Mouse (Mus musculus) hindbrain, embryonic 16.5 days (tissue): ENCODE measurements around the gene Nlrp6. TPM values are rescaled to one million over a fixed set of nuclear protein-coding genes. Genes with fewer than 3 reads are reported as not detected.
"Not testable (repeated sequence)": the region's sequence is repeated elsewhere in the genome, so short reads cannot be mapped to it uniquely, and the experiment has no call there.

Source experiments
- ATAC-seq: fragments of 200-750 bp; cut with Nextera tagmentation; 2 replicates; pipeline ENCODE4 v1.8.0; 2017; ENCODE audit warnings: moderate TSS enrichment, moderate library complexity
- H3K27ac ChIP-seq: fragments of 300-500 bp; sonication (generic); 2 replicates; pipeline ENCODE4 v1.5.1; 2014; ENCODE audit warnings: low read depth, mild to moderate bottlenecking, control low read depth, low read length, moderate library complexity
- H3K27me3 ChIP-seq: fragments of 300-500 bp; sonication (generic); replicated peaks from 2 replicates; pipeline ENCODE4 v1.6.1; 2014; ENCODE audit warnings: low read length; ENCODE audit not compliant: control insufficient read depth, insufficient read depth
- H3K36me3 ChIP-seq: fragments of 300-500 bp; sonication (generic); 2 replicates; pipeline ENCODE4 v1.6.1; 2014; ENCODE audit warnings: mild to moderate bottlenecking, low read length, moderate library complexity, mixed read lengths; ENCODE audit not compliant: control insufficient read depth, insufficient read depth
- H3K4me1 ChIP-seq: fragments of 300-500 bp; sonication (generic); 2 replicates; pipeline ENCODE4 v1.6.1; 2014; ENCODE audit warnings: low read depth, low read length; ENCODE audit not compliant: control insufficient read depth, insufficient read depth
- H3K4me2 ChIP-seq: fragments of 300-500 bp; sonication (generic); 2 replicates; pipeline ENCODE4 v1.6.1; 2014; ENCODE audit warnings: mild to moderate bottlenecking, low read length, control low read depth, moderate library complexity
- H3K4me3 ChIP-seq: fragments of 300-500 bp; sonication (generic); 2 replicates; pipeline ENCODE4 v1.5.1; 2014; ENCODE audit warnings: mild to moderate bottlenecking, low read length, control low read depth, moderate library complexity
- H3K9ac ChIP-seq: fragments of 300-500 bp; sonication (generic); 2 replicates; pipeline ENCODE4 v1.6.1; 2014; ENCODE audit warnings: low read depth, mild to moderate bottlenecking, control low read depth, low read length, moderate library complexity
- H3K9me3 ChIP-seq: fragments of 300-500 bp; sonication (generic); 2 replicates; pipeline ENCODE4 v1.6.1; 2014; ENCODE audit warnings: mild to moderate bottlenecking, low read length, moderate library complexity; ENCODE audit not compliant: control insufficient read depth
- WGBS: fragments of 180-500 bp; shearing (Covaris S2); extraction: QIAGEN DNeasy Blood & Tissue Kit; methylation state at CpG from one replicate; pipeline ENCODE4 v1.1.7; 2014; 5-methylcytosine and 5-hydroxymethylcytosine counted together
- polyA plus RNA-seq: library from polyadenylated mRNA; unstranded; fragments of >200 nt; fragmentation: Nextera tagmentation; extraction: Ambion mirVana; gene quantifications from 2 replicates; pipeline ENCODE4 v1.2.1, GENCODE M21; 2015

The Nlrp6 gene
- polyA plus RNA-seq, 1 experiment from 2014 or later = 0.75 TPM

GRCm38 (mm10) chr7:140973396-140974165 lies 52.9 kb downstream of the Nlrp6 start:
- Histone ChIP-seq H3K9ac (no peak overlapping the region), H3K36me3 (no peaks in the 10 kb centered on the region), H3K27me3 (no peaks in the 10 kb centered on the region), H3K4me3 (no peak overlapping the region), H3K27ac (no peak overlapping the region), H3K9me3 (no peaks in the 10 kb centered on the region), H3K4me1 (no peaks in the 10 kb centered on the region), H3K4me2 (no peak overlapping the region)
- no peak for ATAC-seq
- 21% methylated on average over 14 of the region's 14 CpGs for WGBS

GRCm38 (mm10) chr7:140974940-140975339 lies 54.2 kb downstream of the Nlrp6 start:
- H3K9me3 ChIP-seq = no peaks in the 10 kb centered on the region
- no peaks in the 10 kb centered on the region for H3K4me1 ChIP-seq
- no peaks in the 10 kb centered on the region for H3K27me3 ChIP-seq
- no peak overlapping the region for H3K9ac ChIP-seq
- no peak overlapping the region for H3K4me3 ChIP-seq
- ATAC-seq = no peak
- H3K27ac ChIP-seq = no peak overlapping the region
- no peak overlapping the region for H3K4me2 ChIP-seq
- no peaks in the 10 kb centered on the region for H3K36me3 ChIP-seq
- WGBS = 21% methylated on average over 9 of the region's 9 CpGs

DNA sequence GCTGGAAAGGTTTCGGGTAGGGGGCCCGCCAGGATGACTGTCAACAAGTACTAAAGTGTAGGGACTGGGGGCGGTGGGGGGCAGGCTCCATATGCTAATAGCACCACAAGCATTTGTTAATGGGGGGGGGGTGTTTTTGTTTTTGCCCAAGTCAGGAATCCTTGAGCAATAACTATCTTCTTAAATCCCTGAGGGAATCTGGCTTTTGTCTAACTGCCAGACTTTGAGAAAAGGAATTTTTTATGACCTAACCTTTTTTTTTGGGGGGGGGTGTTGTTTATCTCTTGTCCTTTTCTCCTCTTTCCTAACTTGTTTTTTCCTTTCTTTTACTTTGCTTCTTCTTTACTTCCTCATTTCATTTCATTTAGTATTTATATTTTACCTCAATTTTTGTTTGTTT lies 54.8 kb downstream of the Nlrp6 start:
- Histone ChIP-seq H3K27ac (no peak overlapping the region), H3K27me3 (no peaks in the 10 kb centered on the region), H3K9me3 (no peaks in the 10 kb centered on the region), H3K36me3 (no peaks in the 10 kb centered on the region), H3K4me3 (no peak overlapping the region), H3K4me2 (no peak overlapping the region), H3K4me1 (no peaks in the 10 kb centered on the region), H3K9ac (no peak overlapping the region)
- WGBS = 28% methylated on average over 3 of the region's 3 CpGs
- no peak for ATAC-seq

GRCm38 (mm10) chr7:140976720-140977119 lies 56.0 kb downstream of the Nlrp6 start:
- H3K4me1 ChIP-seq, ATAC-seq, H3K27ac ChIP-seq, H3K4me2 ChIP-seq, H3K9ac ChIP-seq, H3K9me3 ChIP-seq, H3K36me3 ChIP-seq, H3K27me3 ChIP-seq, H3K4me3 ChIP-seq: not testable (repeated sequence)
- 90% methylated on average over 9 of the region's 9 CpGs for WGBS

Other genes starting within 250 kb of the Nlrp6 start
- not detected in 2 replicates for gene Olfr45, start 239.0 kb upstream of the Nlrp6 start, polyA plus RNA-seq
- not detected in 2 replicates for gene Olfr541, start 223.6 kb upstream of the Nlrp6 start, polyA plus RNA-seq
- not detected in 2 replicates for gene Cyp2e1, start 157.2 kb upstream of the Nlrp6 start, polyA plus RNA-seq
- 0.60 and 0.89 TPM in 2 replicates for gene Syce1, start 133.1 kb upstream of the Nlrp6 start, polyA plus RNA-seq
- 28.8 and 32.3 TPM in 2 replicates for gene Zfp941, start 98.7 kb upstream of the Nlrp6 start, polyA plus RNA-seq
- not detected in 2 replicates for gene Urah, start 85.9 kb upstream of the Nlrp6 start, polyA plus RNA-seq
- gene Scgb1c1, start 75.4 kb upstream of the Nlrp6 start, polyA plus RNA-seq = not detected in 2 replicates
- 0.21 and 0.29 TPM in 2 replicates for gene Odf3, start 73.1 kb upstream of the Nlrp6 start, polyA plus RNA-seq
- gene Gm45785, start 64.6 kb upstream of the Nlrp6 start, polyA plus RNA-seq = 0.19 TPM in 1 of 2 replicates, not detected in the other
- gene Ric8a, start 63.9 kb upstream of the Nlrp6 start, polyA plus RNA-seq = 110 and 112 TPM in 2 replicates
- gene Bet1l, start 63.3 kb upstream of the Nlrp6 start, polyA plus RNA-seq = 37.5 and 47.5 TPM in 2 replicates
- 259 and 260 TPM in 2 replicates for gene Psmd13, start 38.9 kb upstream of the Nlrp6 start, polyA plus RNA-seq
- 60.8 and 70.6 TPM in 2 replicates for gene Sirt3, start 38.6 kb upstream of the Nlrp6 start, polyA plus RNA-seq
- gene Cox8b, start 20.5 kb upstream of the Nlrp6 start, polyA plus RNA-seq = 2.0 TPM in 1 of 2 replicates, not detected in the other
- gene Pgghg, start 20.5 kb downstream of the Nlrp6 start, polyA plus RNA-seq = 8.3 and 10.4 TPM in 2 replicates
- 0.49 and 1.7 TPM in 2 replicates for gene Ifitm5, start 29.4 kb downstream of the Nlrp6 start, polyA plus RNA-seq
- not detected in 2 replicates for gene Gm45717, start 35.0 kb downstream of the Nlrp6 start, polyA plus RNA-seq
- 182 and 202 TPM in 2 replicates for gene Ifitm2, start 35.1 kb downstream of the Nlrp6 start, polyA plus RNA-seq
- gene Ifitm1, start 46.3 kb downstream of the Nlrp6 start, polyA plus RNA-seq = 15.2 and 19.4 TPM in 2 replicates
- gene Ifitm3, start 89.9 kb downstream of the Nlrp6 start, polyA plus RNA-seq = 41.2 and 43.1 TPM in 2 replicates
- 0.83 and 1.3 TPM in 2 replicates for gene Ifitm6, start 97.0 kb downstream of the Nlrp6 start, polyA plus RNA-seq
- not detected in 2 replicates for gene Gm17387, start 108.2 kb downstream of the Nlrp6 start, polyA plus RNA-seq
- 53.3 and 55.0 TPM in 2 replicates for gene B4galnt4, start 140.2 kb downstream of the Nlrp6 start, polyA plus RNA-seq
- 0.31 and 0.32 TPM in 2 replicates for gene Pkp3, start 157.3 kb downstream of the Nlrp6 start, polyA plus RNA-seq
- 3.2 and 3.3 TPM in 2 replicates for gene Sigirr, start 179.7 kb downstream of the Nlrp6 start, polyA plus RNA-seq
- 0.49 and 0.80 TPM in 2 replicates for gene Ano9, start 196.9 kb downstream of the Nlrp6 start, polyA plus RNA-seq
- gene Ptdss2, start 201.5 kb downstream of the Nlrp6 start, polyA plus RNA-seq = 82.8 and 95.8 TPM in 2 replicates